Mouse (Mus musculus) embryonic facial prominence, embryonic 15.5 days (tissue): ENCODE data around the gene Fam32a. TPM values are rescaled to one million over a fixed set of nuclear protein-coding genes. Genes with fewer than 3 reads are reported as not detected.

Experiments
- ATAC-seq: fragments of 200-750 bp; cut with Nextera tagmentation; 2 replicates; pipeline ENCODE4 v1.8.0; 2017; ENCODE audit warnings: low read depth, moderate TSS enrichment; ENCODE audit not compliant: insufficient number of reproducible peaks, low FRiP score, low TSS enrichment
- H3K27ac ChIP-seq: fragments of 300-500 bp; sonication (generic); replicated peaks from 2 replicates; pipeline ENCODE4 v1.5.1; 2015; ENCODE audit warnings: mild to moderate bottlenecking, inconsistent platforms
- H3K27me3 ChIP-seq: fragments of 300-500 bp; sonication (generic); 2 replicates; pipeline ENCODE4 v1.6.1; 2015; ENCODE audit warnings: inconsistent platforms
- H3K36me3 ChIP-seq: fragments of 300-500 bp; sonication (generic); 2 replicates; pipeline ENCODE4 v1.6.1; 2015; ENCODE audit warnings: mild to moderate bottlenecking, inconsistent platforms
- H3K4me1 ChIP-seq: fragments of 300-500 bp; sonication (generic); 2 replicates; pipeline ENCODE4 v1.6.1; 2015; ENCODE audit warnings: inconsistent platforms
- H3K4me2 ChIP-seq: fragments of 300-500 bp; sonication (generic); replicated peaks from 2 replicates; pipeline ENCODE4 v1.6.1; 2015; ENCODE audit warnings: mild to moderate bottlenecking, inconsistent platforms
- H3K4me3 ChIP-seq: fragments of 300-500 bp; sonication (generic); replicated peaks from 2 replicates; pipeline ENCODE4 v1.5.1; 2015; ENCODE audit warnings: mild to moderate bottlenecking, inconsistent platforms
- H3K9ac ChIP-seq: fragments of 300-500 bp; sonication (generic); 2 replicates; pipeline ENCODE4 v1.6.1; 2015; ENCODE audit warnings: inconsistent platforms
- H3K9me3 ChIP-seq: fragments of 300-500 bp; sonication (generic); replicated peaks from 2 replicates; pipeline ENCODE4 v1.6.1; 2016; ENCODE audit warnings: inconsistent platforms
- WGBS: fragments of 180-500 bp; shearing (Covaris S2); methylation state at CpG from one replicate; pipeline ENCODE4 v1.1.7; 2015; 5-methylcytosine and 5-hydroxymethylcytosine counted together
- polyA plus RNA-seq: library from polyadenylated mRNA; unstranded; fragments of >200 nt; fragmentation: Nextera tagmentation; extraction: Ambion mirVana; gene quantifications from 2 replicates; pipeline ENCODE4 v1.2.1, GENCODE M21; 2015

The Fam32a gene
- polyA plus RNA-seq, result 71.0 and 72.1 TPM in 2 replicates

DNA sequence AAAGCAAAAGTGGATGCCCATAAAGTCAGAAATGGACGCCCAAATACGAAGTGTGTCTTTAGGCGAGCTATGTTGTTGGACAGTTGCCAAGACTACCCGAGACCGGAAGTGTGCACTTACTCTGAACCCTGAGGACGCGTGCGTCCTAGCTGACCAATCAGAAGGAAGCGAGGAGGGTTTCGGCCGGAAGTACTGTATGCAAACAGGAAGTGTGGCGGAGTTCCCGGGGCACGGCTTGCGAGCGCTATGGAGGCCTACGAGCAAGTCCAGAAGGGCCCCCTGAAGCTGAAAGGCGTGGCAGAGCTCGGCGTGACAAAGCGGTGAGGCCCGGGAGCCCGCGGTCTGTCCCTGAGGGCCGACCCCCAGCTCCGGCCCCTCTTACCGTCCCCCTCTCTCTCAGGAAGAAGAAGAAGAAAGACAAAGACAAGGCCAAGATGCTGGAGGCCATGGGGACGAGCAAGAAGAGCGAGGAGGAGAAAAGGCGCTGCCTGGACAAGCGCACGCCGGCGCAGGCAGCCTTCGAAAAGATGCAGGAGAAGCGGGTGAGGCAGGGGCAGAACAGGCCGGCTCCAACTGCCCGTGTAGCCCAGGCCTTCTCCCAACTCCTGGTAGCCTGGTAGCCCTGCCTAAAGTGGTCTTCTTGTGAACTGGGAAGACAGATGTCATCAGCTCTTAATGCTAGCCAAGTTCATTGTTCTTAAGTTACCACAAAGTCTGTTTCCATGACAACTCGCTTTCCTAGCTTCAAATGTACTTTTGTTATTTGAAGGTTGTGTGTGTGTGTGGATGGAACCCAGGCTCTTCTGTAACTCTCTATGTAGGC, at the start of gene Fam32a:
Fam32a (plus strand) TSS at position 190 of the 823 bp plus-strand sequence.
- WGBS, result 8% methylated on average over 39 of the region's 39 CpGs
- H3K4me2 ChIP-seq, result peak within 1 kb of the TSS; percentile 66
- H3K27me3 ChIP-seq, result 0 out of 2 replicates have a peak, but pooled peaks cover 2% of the 10 kb centered on the region
- H3K27ac ChIP-seq, result peak within 1 kb of the TSS; percentile 75
- H3K36me3 ChIP-seq, result peaks cover 30% of the 10 kb centered on the region
- peak within 1 kb of the TSS; percentile 74 for H3K9ac ChIP-seq
- H3K9me3 ChIP-seq, result no peaks in the 10 kb centered on the region
- H3K4me1 ChIP-seq, result peaks cover 15% of the 10 kb centered on the region
- ATAC-seq, result peak; percentile 96
- peak within 1 kb of the TSS; percentile 82 for H3K4me3 ChIP-seq

GRCm38 (mm10) chr8:72177346-72177925, 42.1 kb upstream of the Fam32a start:
- WGBS, result 67% methylated on average over 5 of the region's 5 CpGs
- H3K9ac ChIP-seq, result no peak overlapping the region
- H3K27me3 ChIP-seq, result no peaks in the 10 kb centered on the region
- ATAC-seq, result no peak
- H3K4me3 ChIP-seq, result no peak overlapping the region
- no peaks in the 10 kb centered on the region for H3K4me1 ChIP-seq
- no peak overlapping the region for H3K4me2 ChIP-seq
- H3K9me3 ChIP-seq, result no peaks in the 10 kb centered on the region
- peaks cover 93% of the 10 kb centered on the region for H3K36me3 ChIP-seq
- H3K27ac ChIP-seq, result no peak overlapping the region

- no peak overlapping the region for H3K4me2 ChIP-seq
- H3K9me3 ChIP-seq, result no peaks in the 10 kb centered on the region
- 81% methylated on average over 2 of the region's 2 CpGs for WGBS
- no peak overlapping the region for H3K4me3 ChIP-seq
- peak; percentile 18; the same call in 1 of the 2 replicates for ATAC-seq
- no peaks in the 10 kb centered on the region for H3K27me3 ChIP-seq
- H3K4me1 ChIP-seq, result no peaks in the 10 kb centered on the region
- no peak overlapping the region for H3K27ac ChIP-seq
- H3K36me3 ChIP-seq, result peaks cover 33% of the 10 kb centered on the region
- no peak overlapping the region for H3K9ac ChIP-seq
Measured at GRCm38 (mm10) chr8:72183554-72184202, 35.9 kb upstream of the Fam32a start.

DNA sequence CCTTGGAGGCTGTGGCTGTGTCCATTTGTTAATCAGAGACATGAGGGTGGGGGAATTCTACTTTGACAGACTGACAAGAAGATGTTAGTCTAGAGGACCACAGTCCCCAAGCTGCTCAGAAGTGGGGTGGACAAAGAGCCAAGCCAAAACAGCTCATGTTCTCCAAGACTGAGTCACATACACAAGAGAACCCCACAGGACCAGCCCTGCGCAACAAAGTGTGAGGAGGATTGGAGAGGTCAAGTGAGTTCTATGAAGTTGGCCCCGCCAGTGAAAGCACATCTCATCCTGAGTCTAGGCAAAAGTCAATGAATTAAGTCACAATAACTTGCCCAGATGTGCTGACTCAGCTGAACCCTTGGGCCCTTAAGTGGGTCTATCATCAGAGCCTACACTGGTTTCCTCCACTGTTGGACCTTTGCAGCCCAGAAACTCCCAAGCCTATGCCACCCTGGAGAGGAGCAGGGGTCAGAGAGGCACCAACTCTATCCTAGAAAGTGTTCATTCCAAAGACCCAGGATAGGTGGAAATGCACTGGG, 31.7 kb upstream of the Fam32a start:
- Histone ChIP-seq H3K4me2 (no peak overlapping the region), H3K4me3 (no peak overlapping the region), H3K27ac (no peak overlapping the region), H3K4me1 (no peaks in the 10 kb centered on the region), H3K9me3 (no peaks in the 10 kb centered on the region), H3K36me3 (no peaks in the 10 kb centered on the region), H3K9ac (no peak overlapping the region), H3K27me3 (no peaks in the 10 kb centered on the region)
- ATAC-seq, result no peak
- 91% methylated on average over 2 of the region's 2 CpGs for WGBS

DNA sequence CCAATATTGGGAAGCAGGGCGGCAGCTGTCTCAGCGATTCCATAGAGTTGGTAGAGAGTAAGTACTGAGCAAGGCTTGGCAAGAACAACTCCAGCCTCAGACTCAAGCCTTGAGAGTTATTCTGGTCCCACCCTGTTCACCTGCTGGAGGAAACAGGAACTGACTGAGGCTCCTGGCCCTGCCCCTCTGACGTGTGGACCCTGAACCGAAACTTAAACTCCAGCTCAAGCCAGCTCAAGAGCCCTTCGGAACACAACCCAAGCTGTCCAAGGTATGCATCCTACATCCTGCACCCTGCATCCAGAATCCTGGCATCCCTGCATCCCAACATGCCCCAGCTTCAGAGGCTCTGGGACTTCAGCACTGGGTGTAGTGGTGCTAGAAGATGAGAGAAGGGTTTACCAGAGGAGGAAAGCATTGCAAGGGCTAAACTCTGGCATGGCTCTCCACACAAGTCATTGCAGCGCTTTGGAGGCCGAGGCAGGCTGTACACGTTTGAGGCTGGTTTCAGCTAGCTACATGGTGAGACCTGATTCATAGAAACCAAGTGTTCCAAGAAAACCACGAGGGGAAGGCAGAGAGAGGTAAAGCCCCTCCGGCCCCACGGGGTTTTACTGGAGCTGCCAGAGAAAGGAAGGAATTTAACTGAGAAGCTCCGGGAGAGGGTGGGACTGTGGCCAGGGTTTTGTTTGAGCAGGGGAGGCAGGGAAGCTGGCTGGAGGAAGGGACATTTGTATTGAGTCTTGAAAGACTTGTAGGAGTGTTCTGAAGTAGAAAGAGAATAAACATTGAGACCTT, 29.9 kb upstream of the Fam32a start, which contains the start of gene Hsh2d:
Hsh2d (plus strand) TSS at position 222 of the 798 bp plus-strand sequence.
- 65% methylated on average over 12 of the region's 12 CpGs for WGBS
- Histone ChIP-seq H3K4me3 (no peak within 1 kb of the TSS), H3K4me2 (no peak within 1 kb of the TSS), H3K27me3 (no peaks in the 10 kb centered on the region), H3K9me3 (no peaks in the 10 kb centered on the region), H3K9ac (no peak within 1 kb of the TSS), H3K4me1 (no peaks in the 10 kb centered on the region), H3K27ac (no peak within 1 kb of the TSS), H3K36me3 (no peaks in the 10 kb centered on the region)
- no peak for ATAC-seq

DNA sequence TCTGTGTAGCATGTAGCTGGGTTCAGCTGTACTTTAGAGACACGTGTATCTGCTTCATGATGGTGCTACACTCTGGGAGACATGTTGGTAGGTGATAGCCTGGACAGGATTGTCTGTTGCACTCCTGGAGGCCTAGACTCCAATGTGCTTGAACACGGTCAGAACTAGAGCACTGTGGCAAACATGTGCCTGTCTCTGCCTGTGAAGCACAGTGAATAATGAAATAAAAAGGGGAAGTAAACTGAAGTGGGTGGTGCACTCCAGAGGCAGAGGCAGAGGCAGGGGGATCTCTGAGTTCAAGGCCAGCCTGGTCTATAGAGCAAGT, 29.4 kb upstream of the Fam32a start:
- 69% methylated on average over 2 of the region's 2 CpGs for WGBS
- no peak for ATAC-seq
- Histone ChIP-seq H3K9me3 (no peaks in the 10 kb centered on the region), H3K36me3 (no peaks in the 10 kb centered on the region), H3K9ac (no peak overlapping the region), H3K4me3 (no peak overlapping the region), H3K4me2 (no peak overlapping the region), H3K4me1 (no peaks in the 10 kb centered on the region), H3K27me3 (no peaks in the 10 kb centered on the region), H3K27ac (no peak overlapping the region)

GRCm38 (mm10) chr8:72192065-72192464, 27.5 kb upstream of the Fam32a start:
- ATAC-seq, result no peak
- no peak overlapping the region for H3K4me3 ChIP-seq
- no peaks in the 10 kb centered on the region for H3K27me3 ChIP-seq
- no peaks in the 10 kb centered on the region for H3K36me3 ChIP-seq
- no peak overlapping the region for H3K27ac ChIP-seq
- no peak overlapping the region for H3K4me2 ChIP-seq
- no peaks in the 10 kb centered on the region for H3K9me3 ChIP-seq
- no peaks in the 10 kb centered on the region for H3K4me1 ChIP-seq
- H3K9ac ChIP-seq, result no peak overlapping the region

GRCm38 (mm10) chr8:72197997-72198396, 21.5 kb upstream of the Fam32a start:
- Histone ChIP-seq H3K27me3 (no peaks in the 10 kb centered on the region), H3K4me1 (no peaks in the 10 kb centered on the region), H3K4me2 (no peak overlapping the region), H3K9ac (no peak overlapping the region), H3K27ac (no peak overlapping the region), H3K9me3 (peaks cover 8% of the 10 kb centered on the region; the same call in 1 of the 2 replicates), H3K4me3 (no peak overlapping the region), H3K36me3 (no peaks in the 10 kb centered on the region)
- 59% methylated on average over 8 of the region's 8 CpGs for WGBS
- peak; percentile 43; the same call in 1 of the 2 replicates for ATAC-seq

- no peaks in the 10 kb centered on the region for H3K36me3 ChIP-seq
- no peaks in the 10 kb centered on the region for H3K27me3 ChIP-seq
- H3K4me2 ChIP-seq, result no peak overlapping the region
- WGBS, result 81% methylated on average over 1 of the region's 1 CpGs
- H3K9ac ChIP-seq, result no peak overlapping the region
- 0 out of 2 replicates have a peak, but pooled peaks cover 4% of the 10 kb centered on the region for H3K9me3 ChIP-seq
- no peaks in the 10 kb centered on the region for H3K4me1 ChIP-seq
- no peak for ATAC-seq
- no peak overlapping the region for H3K27ac ChIP-seq
- no peak overlapping the region for H3K4me3 ChIP-seq
Measured at GRCm38 (mm10) chr8:72208582-72208981, 10.9 kb upstream of the Fam32a start.

GRCm38 (mm10) chr8:72210222-72210621, 9.3 kb upstream of the Fam32a start:
- H3K4me1 ChIP-seq, result no peaks in the 10 kb centered on the region
- no peak overlapping the region for H3K9ac ChIP-seq
- 0 out of 2 replicates have a peak, but pooled peaks cover 2% of the 10 kb centered on the region for H3K27me3 ChIP-seq
- H3K36me3 ChIP-seq, result no peaks in the 10 kb centered on the region
- WGBS, result 69% methylated on average over 4 of the region's 4 CpGs
- H3K27ac ChIP-seq, result no peak overlapping the region
- no peaks in the 10 kb centered on the region for H3K9me3 ChIP-seq
- ATAC-seq, result no peak
- H3K4me2 ChIP-seq, result no peak overlapping the region
- H3K4me3 ChIP-seq, result no peak overlapping the region
